Mouse (Mus musculus): ENCODE measurements at regions not wholly inside any gene's neighbourhood (a gene's known extent, or its start where the extent isn't known, plus 50 kb on each side); places are given as distances from the start of the nearest gene placed in this dataset.

- H3K4me3 ChIP-seq (replicated peaks; ENCODE audit: control insufficient read depth, low read depth, low read length) = no peak overlapping the region
- no peak overlapping the region for H3K27ac ChIP-seq (ENCODE audit: control insufficient read depth, insufficient read depth, low read depth, low read length, poor library complexity)
- WGBS = 60% methylated on average over 3 of the region's 3 CpGs
- H3K4me1 ChIP-seq (ENCODE audit: control insufficient read depth, insufficient read depth, low read length) = peaks cover 2% of the 10 kb centered on the region
- TF ChIP-seq CTCF (IDR thresholded peaks at IDR 0.05; ENCODE audit: control insufficient read depth, insufficient read depth, low read length) (no peak), POLR2A (IDR thresholded peaks at IDR 0.05; ENCODE audit: borderline replicate concordance, control insufficient read depth, low read depth, low read length) (no peak)
Observed at GRCm38 (mm10) chr9:116389781-116390180, 214.6 kb upstream of the Tgfbr2 start.

- no peak overlapping the region; the same call in 1 of the 2 replicates for H3K27ac ChIP-seq (ENCODE audit: control insufficient read depth, insufficient read depth, low read depth, low read length, poor library complexity)
- TF ChIP-seq CTCF (IDR thresholded peaks at IDR 0.05; ENCODE audit: control insufficient read depth, insufficient read depth, low read length) = no peak
- H3K4me3 ChIP-seq (replicated peaks; ENCODE audit: control insufficient read depth, low read depth, low read length) = no peak overlapping the region
- H3K4me1 ChIP-seq (ENCODE audit: control insufficient read depth, insufficient read depth, low read length) = peaks cover 2% of the 10 kb centered on the region
- WGBS = 34% methylated on average over 8 of the region's 8 CpGs
Observed at GRCm38 (mm10) chr9:116388863-116389262, 213.7 kb upstream of the Tgfbr2 start.

- TF ChIP-seq CTCF (IDR thresholded peaks at IDR 0.05; ENCODE audit: control insufficient read depth, insufficient read depth, low read length) (no peak), POLR2A (IDR thresholded peaks at IDR 0.05; ENCODE audit: borderline replicate concordance, control insufficient read depth, low read depth, low read length) (no peak)
- H3K27ac ChIP-seq (ENCODE audit: control insufficient read depth, insufficient read depth, low read depth, low read length, poor library complexity) = no peak overlapping the region
- peaks cover 3% of the 10 kb centered on the region for H3K4me1 ChIP-seq (ENCODE audit: control insufficient read depth, insufficient read depth, low read length)
- WGBS = 92% methylated on average over 9 of the region's 9 CpGs
- no peak overlapping the region for H3K4me3 ChIP-seq (replicated peaks; ENCODE audit: control insufficient read depth, low read depth, low read length)
Observed at GRCm38 (mm10) chr9:116388025-116388424, 212.9 kb upstream of the Tgfbr2 start.

GRCm38 (mm10) chr9:116384176-116385076 lies 209.3 kb upstream of the Tgfbr2 start:
- Histone ChIP-seq H3K4me1 (ENCODE audit: control insufficient read depth, insufficient read depth, low read length) (peaks cover 5% of the 10 kb centered on the region), H3K27ac (ENCODE audit: control insufficient read depth, insufficient read depth, low read depth, low read length, poor library complexity) (no peak overlapping the region), H3K4me3 (replicated peaks; ENCODE audit: control insufficient read depth, low read depth, low read length) (no peak overlapping the region)
- 14% methylated on average over 21 of the region's 21 CpGs for WGBS
- TF ChIP-seq CTCF (IDR thresholded peaks at IDR 0.05; ENCODE audit: control insufficient read depth, insufficient read depth, low read length) (peak; percentile 92), POLR2A (IDR thresholded peaks at IDR 0.05; ENCODE audit: borderline replicate concordance, control insufficient read depth, low read depth, low read length) (0 out of 2 replicates have a peak, but pooled peaks have one; percentile 31)

- peak overlapping the region; percentile 65 for H3K27ac ChIP-seq (ENCODE audit: control insufficient read depth, insufficient read depth, low read depth, low read length, poor library complexity)
- no peak overlapping the region for H3K4me3 ChIP-seq (replicated peaks; ENCODE audit: control insufficient read depth, low read depth, low read length)
- TF ChIP-seq POLR2A (IDR thresholded peaks at IDR 0.05; ENCODE audit: borderline replicate concordance, control insufficient read depth, low read depth, low read length) (no peak), CTCF (IDR thresholded peaks at IDR 0.05; ENCODE audit: control insufficient read depth, insufficient read depth, low read length) (no peak)
- peaks cover 3% of the 10 kb centered on the region; the same call in 1 of the 2 replicates for H3K4me1 ChIP-seq (ENCODE audit: control insufficient read depth, insufficient read depth, low read length)
- WGBS = 11% methylated on average over 18 of the region's 18 CpGs
Observed at GRCm38 (mm10) chr9:116383411-116384101, 208.4 kb upstream of the Tgfbr2 start.

- 83% methylated on average over 1 of the region's 1 CpGs for WGBS
- no peak overlapping the region for H3K27ac ChIP-seq (ENCODE audit: control insufficient read depth, insufficient read depth, low read depth, low read length, poor library complexity)
- H3K4me1 ChIP-seq (ENCODE audit: control insufficient read depth, insufficient read depth, low read length) = peaks cover under 1% of the 10 kb centered on the region; the same call in 1 of the 2 replicates
- no peak for TF ChIP-seq CTCF (IDR thresholded peaks at IDR 0.05; ENCODE audit: control insufficient read depth, insufficient read depth, low read length)
- no peak for TF ChIP-seq POLR2A (IDR thresholded peaks at IDR 0.05; ENCODE audit: borderline replicate concordance, control insufficient read depth, low read depth, low read length)
- no peak overlapping the region for H3K4me3 ChIP-seq (replicated peaks; ENCODE audit: control insufficient read depth, low read depth, low read length)
Observed at GRCm38 (mm10) chr9:116377706-116378105, 202.5 kb upstream of the Tgfbr2 start.

- H3K4me3 ChIP-seq (replicated peaks; ENCODE audit: control insufficient read depth, low read depth, low read length) = no peak overlapping the region
- 32% methylated on average over 12 of the region's 12 CpGs for WGBS
- no peak for TF ChIP-seq CTCF (IDR thresholded peaks at IDR 0.05; ENCODE audit: control insufficient read depth, insufficient read depth, low read length)
- TF ChIP-seq POLR2A (IDR thresholded peaks at IDR 0.05; ENCODE audit: borderline replicate concordance, control insufficient read depth, low read depth, low read length) = no peak
- H3K27ac ChIP-seq (ENCODE audit: control insufficient read depth, insufficient read depth, low read depth, low read length, poor library complexity) = peak overlapping the region; percentile 6; the same call in 1 of the 2 replicates
- H3K4me1 ChIP-seq (ENCODE audit: control insufficient read depth, insufficient read depth, low read length) = no peaks in the 10 kb centered on the region; the same call in 1 of the 2 replicates
Observed at GRCm38 (mm10) chr9:116375658-116376357, 200.6 kb upstream of the Tgfbr2 start.

- no peak overlapping the region for H3K27ac ChIP-seq (ENCODE audit: control insufficient read depth, insufficient read depth, low read depth, low read length, poor library complexity)
- H3K4me1 ChIP-seq (ENCODE audit: control insufficient read depth, insufficient read depth, low read length) = no peaks in the 10 kb centered on the region; the same call in 1 of the 2 replicates
- TF ChIP-seq CTCF (IDR thresholded peaks at IDR 0.05; ENCODE audit: control insufficient read depth, insufficient read depth, low read length) (no peak), POLR2A (IDR thresholded peaks at IDR 0.05; ENCODE audit: borderline replicate concordance, control insufficient read depth, low read depth, low read length) (no peak)
- WGBS = 59% methylated on average over 4 of the region's 4 CpGs
- H3K4me3 ChIP-seq (replicated peaks; ENCODE audit: control insufficient read depth, low read depth, low read length) = no peak overlapping the region
Observed at GRCm38 (mm10) chr9:116374343-116374742, 199.2 kb upstream of the Tgfbr2 start.
